Mouse (Mus musculus) adrenal gland, postnatal 36 days (tissue): ENCODE results near the gene Olfr954. TPM values are rescaled to one million over a fixed set of nuclear protein-coding genes. Genes with fewer than 3 reads are reported as not detected.
A peak's percentile ranks its signal among the peaks of the same experiment; 100 is the strongest.

Source experiments
- DNase-seq, 2 experiments: peaks; one replicate each; pipeline ENCODE4 v3.0.0; 2021; ENCODE audit warnings: mixed read lengths in 1 of 2
- long read RNA-seq, 2 experiments: library from polyadenylated mRNA; stranded (forward); transcript quantifications; one replicate each; pipeline ENCODE4 v2.0.0; 2021; ENCODE audit warnings: borderline sequencing depth in 2 of 2
- total RNA-seq, 2 experiments: library from RNA; stranded (reverse); gene quantifications; 2 replicates each; pipeline ENCODE4 v1.2.3; 2021

Olfr954 gene
- not detected for total RNA-seq
- long read RNA-seq, experiment 1 = 0 reads
- long read RNA-seq, experiment 2 = 0 reads

- no peak for DNase-seq
Observed at GRCm38 (mm10) chr9:39456401-39456800, at the start of gene Olfr954. TSS of gene Olfr954 (plus strand) at chr9:39456701.

- DNase-seq = no peak
Observed at GRCm38 (mm10) chr9:39427048-39427447, 29.5 kb upstream of the Olfr954 start, which contains the start of gene Olfr952. TSS of gene Olfr952 (minus strand) at chr9:39427148.

GRCm38 (mm10) chr9:39471844-39472243 is 15.3 kb downstream of the Olfr954 start, which contains the start of gene Olfr955:
TSS of gene Olfr955 (minus strand) at chr9:39471944.
- no peak for DNase-seq

GRCm38 (mm10) chr9:39493895-39494294 is 37.4 kb downstream of the Olfr954 start, which contains the start of gene Olfr44:
TSS of gene Olfr44 (minus strand) at chr9:39493995.
- no peak for DNase-seq

- DNase-seq = peak; percentile 20 to 60
Observed at GRCm38 (mm10) chr9:39508998-39509397, 52.5 kb downstream of the Olfr954 start.

- DNase-seq = no peak
Observed at GRCm38 (mm10) chr9:39509412-39509811, 52.9 kb downstream of the Olfr954 start.

Other genes with a start within 250 kb of the Olfr954 start
- not detected for gene Olfr1537, start 206.7 kb upstream of the Olfr954 start, total RNA-seq
- gene Olfr945, start 179.9 kb upstream of the Olfr954 start, total RNA-seq = not detected
- not detected for gene Olfr948, start 130.7 kb upstream of the Olfr954 start, total RNA-seq
- gene Olfr951, start 69.3 kb upstream of the Olfr954 start, total RNA-seq = not detected
- not detected for gene Olfr952, start 29.6 kb upstream of the Olfr954 start, total RNA-seq
- gene Olfr955, start 15.2 kb downstream of the Olfr954 start, total RNA-seq = not detected
- gene Olfr44, start 37.3 kb downstream of the Olfr954 start, total RNA-seq = not detected
- gene Olfr957, start 59.1 kb downstream of the Olfr954 start, total RNA-seq = not detected
- not detected for gene Olfr958, start 97.4 kb downstream of the Olfr954 start, total RNA-seq
- gene Olfr959, start 118.9 kb downstream of the Olfr954 start, total RNA-seq = not detected
- 1 to 10 TPM; 6.6 to 7.9 TPM for gene AW551984, start 147.7 kb downstream of the Olfr954 start, total RNA-seq
- not detected for gene Olfr148, start 154.0 kb downstream of the Olfr954 start, total RNA-seq
- gene Olfr960, start 164.7 kb downstream of the Olfr954 start, total RNA-seq = not detected
- not detected for gene Olfr961, start 188.4 kb downstream of the Olfr954 start, total RNA-seq
- gene Olfr963, start 210.5 kb downstream of the Olfr954 start, total RNA-seq = not detected